Mouse (Mus musculus): ENCODE results near the gene Rpl36.

The Rpl36 gene

GRCm38 (mm10) chr17:56613236-56613844, at the start of gene Rpl36:
Gene Rpl36 (plus strand): TSS chr17:56613416.
- peak; percentile 95 for DNase-seq (ENCODE audit: extremely low spot score)

- no peak for DNase-seq (ENCODE audit: extremely low spot score)
Observed at GRCm38 (mm10) chr17:56566293-56566692, 46.9 kb upstream of the Rpl36 start.

DNA sequence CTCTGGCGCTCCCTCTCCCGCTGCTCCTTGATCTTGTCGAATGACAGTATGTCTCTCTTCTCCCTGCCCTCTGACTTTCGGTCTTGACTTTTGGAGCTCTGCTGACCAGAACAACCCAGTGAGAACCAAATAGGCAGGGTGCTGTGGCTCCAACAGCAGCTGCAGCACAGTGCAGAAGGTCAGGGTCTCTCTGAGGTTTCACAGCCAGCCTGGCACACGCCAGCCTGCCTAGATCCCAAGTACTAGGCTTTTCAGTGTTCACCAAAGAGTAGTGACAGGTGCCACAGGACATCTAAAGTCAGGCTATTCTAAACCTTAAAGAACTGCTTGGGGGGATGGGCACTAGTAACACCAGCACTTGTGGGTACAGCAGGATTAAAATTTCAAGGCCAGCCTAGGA, 46.3 kb upstream of the Rpl36 start:
- DNase-seq (ENCODE audit: extremely low spot score), result no peak

DNA sequence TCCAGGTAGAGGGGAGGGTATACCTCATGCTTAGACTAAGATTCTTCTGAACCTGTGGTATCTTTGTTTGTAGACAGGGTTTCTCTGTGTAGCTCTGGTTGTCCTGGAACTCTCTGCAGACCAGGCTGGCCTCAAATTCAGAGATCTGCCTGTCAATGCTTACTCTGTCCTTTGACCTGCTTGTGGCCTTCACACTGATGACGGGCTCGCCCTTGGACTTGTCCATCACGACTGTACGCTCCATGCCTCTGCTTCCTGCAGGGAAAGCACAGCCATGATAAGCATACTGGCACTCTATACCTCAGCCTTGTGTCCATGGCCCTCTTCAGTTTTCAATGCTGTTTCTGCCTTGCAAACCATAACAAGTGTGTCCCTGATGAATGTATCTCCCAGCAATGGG, 45.8 kb upstream of the Rpl36 start:
- DNase-seq (ENCODE audit: extremely low spot score), result no peak

DNA sequence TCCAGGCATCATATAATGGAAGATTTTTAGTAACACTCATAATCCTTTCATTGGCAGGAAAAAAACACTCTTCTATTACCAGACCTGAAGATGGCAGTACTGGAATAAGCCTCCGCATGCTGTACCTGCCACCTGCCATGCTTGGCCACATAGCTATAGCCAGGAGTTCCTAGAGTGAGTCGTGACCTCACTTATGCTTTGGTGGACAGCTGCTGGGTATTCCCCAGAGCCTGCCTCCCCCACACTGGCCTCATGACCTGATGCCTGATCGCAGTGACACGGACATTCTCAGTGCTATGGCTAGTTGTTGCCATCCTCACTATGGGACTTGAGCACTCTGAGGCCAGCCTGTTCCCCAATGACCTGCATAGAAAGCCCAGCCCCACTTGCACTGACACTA, 42.9 kb upstream of the Rpl36 start:
- DNase-seq (ENCODE audit: extremely low spot score), result no peak

DNA sequence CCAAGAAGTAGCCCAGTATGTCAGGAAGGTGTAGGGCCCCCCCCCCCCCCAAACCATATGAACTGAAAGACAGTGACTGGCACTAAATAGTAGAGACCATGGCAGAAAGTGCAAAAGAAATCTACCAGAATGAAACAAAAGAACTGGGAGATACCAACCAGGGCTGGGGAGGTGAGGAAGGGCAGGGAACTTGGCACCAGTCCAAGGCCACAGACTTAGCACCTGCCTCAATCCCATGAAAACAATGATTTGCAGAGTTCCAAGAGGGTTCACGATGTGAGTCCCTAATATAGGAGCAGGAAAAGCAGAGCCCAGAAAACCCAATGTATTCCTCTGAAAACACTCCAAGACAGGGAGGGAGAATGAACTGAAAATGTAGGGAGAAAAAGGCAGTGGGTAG, 41.1 kb upstream of the Rpl36 start:
- DNase-seq (ENCODE audit: extremely low spot score), result no peak

DNA sequence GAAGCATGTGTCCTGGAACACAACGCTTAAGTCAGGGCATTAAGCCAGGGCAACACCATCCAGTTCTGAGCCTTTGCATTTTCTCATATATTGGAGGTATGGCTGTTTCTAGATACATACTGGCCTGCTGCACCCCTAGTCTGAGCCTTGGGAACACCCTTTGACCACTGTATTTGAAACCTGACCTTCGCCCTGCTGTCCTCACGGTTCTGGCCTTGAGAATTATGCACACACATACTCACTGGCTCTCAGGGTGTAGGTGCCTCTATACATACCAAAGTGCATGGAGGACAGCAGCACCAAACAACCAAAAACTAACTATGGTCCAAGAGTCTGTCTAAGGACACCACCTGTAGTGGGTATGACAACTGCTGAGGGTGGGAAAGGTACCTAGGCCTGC, 40.3 kb upstream of the Rpl36 start:
- no peak for DNase-seq (ENCODE audit: extremely low spot score)

DNA sequence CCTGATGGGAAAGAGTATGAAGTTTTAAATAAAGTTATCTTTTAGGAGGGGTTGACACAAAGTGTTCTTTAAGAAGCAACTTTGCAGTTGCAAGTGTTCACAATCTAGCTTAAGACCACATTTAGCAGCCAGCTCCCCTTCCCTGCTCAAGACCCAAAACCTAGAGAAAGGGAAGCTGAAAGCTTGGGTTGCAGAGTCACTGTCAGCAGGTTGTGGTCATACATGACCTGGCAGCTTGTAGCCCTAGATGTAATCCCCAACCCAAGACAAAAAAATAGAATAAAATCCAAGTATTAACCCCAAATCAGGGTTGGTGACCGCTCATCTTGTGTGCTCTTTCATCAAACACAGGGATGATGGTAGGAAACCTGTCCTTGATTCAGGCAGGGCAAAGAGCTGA, 30.1 kb upstream of the Rpl36 start:
- no peak for DNase-seq (ENCODE audit: extremely low spot score)

DNA sequence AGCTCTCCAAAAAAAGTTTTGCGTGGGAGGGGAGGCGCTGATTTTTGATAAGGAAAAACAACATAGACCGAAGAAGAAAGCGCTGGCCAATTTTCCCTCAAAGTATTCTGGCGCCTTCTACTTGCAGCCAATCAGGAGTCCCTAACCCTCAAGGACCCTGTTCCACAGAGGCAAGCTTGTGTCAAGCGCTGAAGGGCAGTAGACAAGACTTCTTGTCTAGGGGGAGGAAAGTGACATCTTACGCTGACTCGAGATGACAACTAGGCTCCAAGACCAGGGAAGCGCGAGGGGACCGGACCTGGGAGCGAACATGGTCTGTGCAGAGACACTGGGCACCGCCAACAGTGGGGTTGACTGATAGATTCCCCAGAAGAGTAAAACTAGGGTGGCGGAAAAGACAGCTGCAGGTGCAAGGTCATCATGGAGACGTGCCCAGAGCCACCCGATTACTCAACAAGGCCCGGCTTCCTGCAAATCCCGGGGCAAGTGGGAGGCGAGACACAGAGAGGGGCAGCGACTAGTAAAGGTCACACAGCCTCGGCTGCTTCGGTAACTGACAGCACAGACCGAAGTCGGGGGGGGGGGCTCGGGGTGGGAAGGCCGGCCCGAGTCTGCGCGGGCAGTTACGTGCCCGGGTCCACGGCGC, 29.5 kb upstream of the Rpl36 start:
- DNase-seq (ENCODE audit: extremely low spot score), result no peak

DNA sequence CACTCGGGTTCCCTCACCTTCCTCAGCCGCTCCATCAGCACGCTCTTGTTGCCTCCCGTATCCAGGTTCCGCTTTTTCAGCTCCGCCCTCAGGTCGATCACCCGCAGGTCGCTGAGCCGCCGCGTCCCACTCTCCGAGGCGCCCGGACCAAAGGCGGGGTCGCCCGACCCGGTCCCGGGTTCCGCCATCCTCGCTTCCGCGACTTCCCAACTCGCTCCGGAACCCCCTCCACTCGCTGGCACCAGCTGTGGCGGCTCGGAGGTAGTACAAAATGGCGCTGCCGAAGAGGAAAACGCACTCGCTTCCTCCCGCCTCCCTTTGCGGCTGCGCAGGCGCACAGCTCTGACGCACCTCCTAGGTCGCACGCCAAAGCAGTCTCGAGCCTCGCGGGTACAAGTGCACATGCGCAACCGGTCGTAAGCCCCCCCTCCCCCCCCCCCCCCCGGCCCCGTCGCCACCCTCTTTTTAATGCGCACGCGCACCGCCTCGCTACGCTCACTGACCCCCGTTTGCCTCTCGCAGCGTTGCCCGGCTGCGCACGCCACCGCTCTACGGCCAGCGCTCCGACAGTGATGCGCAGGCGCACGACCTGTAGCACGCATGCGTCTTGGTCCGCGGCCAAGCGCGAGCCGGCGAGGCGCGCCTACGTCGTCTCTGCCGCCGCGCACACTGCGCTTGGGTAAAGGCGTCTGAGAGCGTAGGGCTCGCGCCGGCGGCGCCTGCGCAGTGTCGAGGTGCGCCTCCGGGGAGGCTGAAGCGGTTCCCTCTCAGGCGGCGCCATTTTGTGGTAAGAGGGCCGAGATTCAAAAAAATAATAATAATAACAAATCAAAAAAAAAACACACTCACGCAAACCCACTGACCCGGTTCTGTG, 28.7 kb upstream of the Rpl36 start, which contains the start of the genes Safb2 and Safb:
Gene Safb2, minus strand, starts transcription at position 329 of the 874 bp plus-strand sequence.
Gene Safb, plus strand, starts transcription at position 569 of the 874 bp plus-strand sequence.
- peak; percentile 97 for DNase-seq (ENCODE audit: extremely low spot score)

DNA sequence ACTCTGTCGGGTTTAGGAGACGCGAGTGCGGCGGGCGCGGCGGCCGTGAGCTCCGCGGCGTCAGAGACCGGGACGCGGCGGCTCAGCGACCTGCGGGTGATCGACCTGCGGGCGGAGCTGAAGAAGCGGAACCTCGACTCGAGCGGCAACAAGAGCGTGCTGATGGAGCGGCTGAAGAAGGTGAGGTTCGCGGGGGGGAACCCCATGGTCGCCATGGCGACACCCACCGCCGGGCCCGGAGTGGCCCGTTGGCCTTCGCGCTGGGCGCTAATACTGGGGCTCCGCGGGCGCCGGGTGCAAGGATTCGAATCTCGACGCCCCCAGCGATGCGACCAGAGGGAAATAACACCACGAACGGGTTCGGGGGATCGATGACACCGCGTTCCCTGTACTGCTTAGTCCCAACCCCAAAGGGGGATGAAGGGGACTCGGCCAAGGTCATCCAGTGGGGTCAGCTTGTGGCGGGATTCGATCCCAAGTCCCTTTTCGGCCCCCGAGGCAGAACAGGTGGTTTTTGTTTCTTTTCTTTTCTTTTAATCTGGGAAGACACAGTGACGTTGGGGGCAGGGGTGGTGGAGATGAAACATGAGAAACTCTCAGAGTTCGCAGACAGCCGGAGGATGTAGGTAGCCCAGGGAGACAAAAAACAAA, 27.9 kb upstream of the Rpl36 start:
- DNase-seq (ENCODE audit: extremely low spot score), result peak; percentile 51

DNA sequence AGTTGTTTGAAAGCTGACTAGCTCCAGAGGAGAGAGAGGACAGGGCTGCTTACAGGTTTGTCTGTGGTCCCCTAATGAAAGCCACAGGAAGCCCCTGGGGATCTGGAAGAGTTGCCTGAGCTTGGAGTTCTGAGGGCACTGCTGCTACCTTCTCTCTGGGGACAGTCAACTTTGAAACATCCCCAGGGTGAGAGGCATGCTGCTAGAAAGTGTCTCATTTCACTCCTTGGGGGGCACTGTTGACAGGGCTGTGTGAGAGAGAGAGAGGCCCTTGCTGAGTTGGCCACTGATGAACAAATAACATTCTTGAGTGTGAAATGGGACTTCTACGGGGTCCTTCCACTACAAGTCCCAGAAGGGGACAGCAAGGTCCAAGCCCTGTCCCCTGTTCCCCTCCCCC, 25.4 kb upstream of the Rpl36 start:
- no peak for DNase-seq (ENCODE audit: extremely low spot score)

GRCm38 (mm10) chr17:56588921-56589320, 24.3 kb upstream of the Rpl36 start:
- no peak for DNase-seq (ENCODE audit: extremely low spot score)

DNA sequence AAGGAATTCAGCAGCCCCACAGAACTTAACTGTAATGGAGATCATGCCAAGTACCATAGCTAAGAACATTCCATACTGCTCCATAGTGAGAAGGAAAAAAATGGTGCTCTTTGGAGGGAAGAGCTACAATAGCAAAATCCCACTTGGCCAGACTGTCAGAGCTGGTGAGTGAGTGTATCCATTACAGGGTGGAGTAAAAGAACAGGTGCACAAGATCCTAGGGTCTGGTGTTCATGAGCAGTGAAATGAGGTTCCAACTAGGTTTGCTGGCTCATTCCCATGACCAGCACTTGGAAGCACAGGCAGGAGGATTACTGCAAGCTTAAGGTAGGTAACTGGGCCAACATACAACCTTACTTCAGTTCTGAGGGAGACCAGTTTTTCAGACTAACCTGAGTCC, 20.7 kb upstream of the Rpl36 start:
- no peak for DNase-seq (ENCODE audit: extremely low spot score)

GRCm38 (mm10) chr17:56593527-56594271, 19.5 kb upstream of the Rpl36 start:
- DNase-seq (ENCODE audit: extremely low spot score), result no peak

DNA sequence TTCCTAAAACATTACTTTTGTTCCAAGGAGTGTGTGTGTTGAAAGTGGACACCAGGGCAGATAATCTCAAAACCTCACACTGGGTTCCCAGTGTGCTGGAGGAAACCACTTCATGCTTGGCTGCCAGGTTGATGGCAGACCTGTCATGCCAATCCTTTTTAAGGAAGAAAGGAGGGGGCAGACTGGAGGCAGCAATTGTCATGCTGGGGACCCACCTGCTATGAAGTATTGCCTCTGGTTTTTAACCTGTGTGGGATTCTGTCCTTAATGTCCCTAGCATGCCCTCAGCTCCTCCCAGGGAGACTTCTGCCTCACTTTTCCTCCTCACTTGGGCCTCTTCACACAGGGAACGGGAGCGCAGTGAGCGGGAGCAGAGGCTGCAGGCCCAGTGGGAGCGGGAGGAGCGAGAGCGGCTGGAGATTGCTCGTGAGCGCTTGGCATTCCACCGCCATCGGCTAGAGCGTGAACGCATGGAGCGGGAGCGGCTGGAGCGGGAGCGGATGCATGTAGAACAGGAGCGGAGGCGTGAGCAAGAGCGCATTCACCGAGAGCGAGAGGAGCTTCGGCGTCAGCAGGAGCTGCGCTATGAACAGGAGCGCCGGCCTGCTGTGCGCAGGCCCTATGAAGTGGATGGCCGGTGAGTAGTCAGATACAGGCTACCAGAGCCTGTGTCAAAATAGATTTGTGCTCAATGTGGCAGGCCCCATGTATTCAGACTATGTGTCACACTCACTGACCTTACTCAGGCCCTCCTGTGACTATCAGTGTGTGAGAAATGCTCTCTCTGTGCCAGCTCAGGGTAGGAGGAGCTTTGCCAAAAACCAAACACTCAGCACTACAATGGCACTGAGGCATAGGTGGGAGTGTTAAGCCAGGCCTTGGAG, 9.8 kb upstream of the Rpl36 start:
- DNase-seq (ENCODE audit: extremely low spot score), result no peak

DNA sequence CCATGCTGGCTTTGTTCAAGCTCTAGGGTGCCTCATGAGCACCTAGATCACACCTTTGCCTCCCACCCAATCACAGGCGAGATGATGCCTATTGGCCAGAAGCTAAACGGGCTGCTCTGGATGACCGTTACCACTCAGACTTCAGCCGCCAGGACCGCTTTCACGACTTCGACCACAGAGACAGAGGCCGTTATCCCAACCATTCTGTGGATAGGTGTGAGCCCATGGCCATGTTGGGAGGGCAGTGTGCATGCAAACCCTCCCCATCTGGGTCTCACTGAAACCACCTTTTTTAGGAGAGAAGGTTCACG, 9.2 kb upstream of the Rpl36 start:
- DNase-seq (ENCODE audit: extremely low spot score), result no peak

GRCm38 (mm10) chr17:56604422-56604821, 8.8 kb upstream of the Rpl36 start:
- DNase-seq (ENCODE audit: extremely low spot score), result no peak

GRCm38 (mm10) chr17:56605431-56605830, 7.8 kb upstream of the Rpl36 start:
- DNase-seq (ENCODE audit: extremely low spot score), result no peak

- no peak for DNase-seq (ENCODE audit: extremely low spot score)
Observed at GRCm38 (mm10) chr17:56607521-56608062, 5.6 kb upstream of the Rpl36 start.
